Mouse (Mus musculus) right cerebral cortex, postnatal 25 days (tissue): ENCODE results near the gene Lcn5.

Source experiments
- DNase-seq: peaks from one replicate; pipeline ENCODE4 v3.0.0; 2022

Gene Lcn5

GRCm38 (mm10) chr2:25657652-25658051 lies at the start of gene Lcn5:
Gene Lcn5 (plus strand): TSS chr2:25657952.
- no peak for DNase-seq

GRCm38 (mm10) chr2:25608671-25609070 lies 49.1 kb upstream of the Lcn5 start:
- no peak for DNase-seq

GRCm38 (mm10) chr2:25616398-25616797 lies 41.4 kb upstream of the Lcn5 start:
- no peak for DNase-seq

GRCm38 (mm10) chr2:25617578-25617977 lies 40.2 kb upstream of the Lcn5 start, which contains the start of gene Ccdc183:
Gene Ccdc183 (minus strand): TSS chr2:25617678.
- DNase-seq, result no peak

DNA sequence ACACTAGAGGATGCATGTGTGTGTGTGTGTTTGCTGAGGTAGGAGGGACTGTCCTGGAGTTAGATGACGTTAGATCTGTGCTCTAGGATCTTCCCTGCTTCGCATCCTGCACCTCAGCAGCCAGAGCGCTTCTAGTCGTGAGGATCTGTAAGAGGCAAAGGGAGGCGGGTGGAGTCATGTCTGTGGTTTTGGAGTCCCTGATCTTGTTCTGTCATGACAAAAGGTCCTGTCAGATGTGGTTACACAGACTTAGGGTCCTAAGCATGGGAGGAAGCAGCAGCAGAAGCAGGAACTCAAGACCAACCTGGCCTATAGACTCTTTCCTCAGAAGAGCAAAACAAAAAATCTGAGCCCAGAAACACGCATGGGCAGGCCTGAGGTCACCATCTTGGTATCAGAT lies 37.4 kb upstream of the Lcn5 start:
- DNase-seq, result no peak

DNA sequence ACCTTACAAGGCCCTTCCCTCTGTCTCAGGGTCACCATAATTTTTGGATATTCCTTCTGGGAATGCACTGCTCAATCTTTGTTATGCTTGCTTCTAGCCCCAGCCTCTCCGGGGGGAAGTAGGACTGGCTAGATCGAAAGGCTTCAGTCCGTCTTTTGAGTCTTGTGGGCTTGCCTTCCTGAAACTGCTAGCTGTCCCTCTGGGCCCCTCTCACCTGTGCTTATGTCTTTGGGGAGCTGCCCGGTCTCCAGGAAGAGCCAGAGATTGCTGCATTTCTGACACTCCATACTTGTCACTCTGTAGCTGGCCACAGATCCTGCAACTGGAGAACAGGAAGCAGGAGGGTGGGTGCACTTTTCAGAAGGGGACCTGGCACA lies 36.9 kb upstream of the Lcn5 start:
- no peak for DNase-seq

DNA sequence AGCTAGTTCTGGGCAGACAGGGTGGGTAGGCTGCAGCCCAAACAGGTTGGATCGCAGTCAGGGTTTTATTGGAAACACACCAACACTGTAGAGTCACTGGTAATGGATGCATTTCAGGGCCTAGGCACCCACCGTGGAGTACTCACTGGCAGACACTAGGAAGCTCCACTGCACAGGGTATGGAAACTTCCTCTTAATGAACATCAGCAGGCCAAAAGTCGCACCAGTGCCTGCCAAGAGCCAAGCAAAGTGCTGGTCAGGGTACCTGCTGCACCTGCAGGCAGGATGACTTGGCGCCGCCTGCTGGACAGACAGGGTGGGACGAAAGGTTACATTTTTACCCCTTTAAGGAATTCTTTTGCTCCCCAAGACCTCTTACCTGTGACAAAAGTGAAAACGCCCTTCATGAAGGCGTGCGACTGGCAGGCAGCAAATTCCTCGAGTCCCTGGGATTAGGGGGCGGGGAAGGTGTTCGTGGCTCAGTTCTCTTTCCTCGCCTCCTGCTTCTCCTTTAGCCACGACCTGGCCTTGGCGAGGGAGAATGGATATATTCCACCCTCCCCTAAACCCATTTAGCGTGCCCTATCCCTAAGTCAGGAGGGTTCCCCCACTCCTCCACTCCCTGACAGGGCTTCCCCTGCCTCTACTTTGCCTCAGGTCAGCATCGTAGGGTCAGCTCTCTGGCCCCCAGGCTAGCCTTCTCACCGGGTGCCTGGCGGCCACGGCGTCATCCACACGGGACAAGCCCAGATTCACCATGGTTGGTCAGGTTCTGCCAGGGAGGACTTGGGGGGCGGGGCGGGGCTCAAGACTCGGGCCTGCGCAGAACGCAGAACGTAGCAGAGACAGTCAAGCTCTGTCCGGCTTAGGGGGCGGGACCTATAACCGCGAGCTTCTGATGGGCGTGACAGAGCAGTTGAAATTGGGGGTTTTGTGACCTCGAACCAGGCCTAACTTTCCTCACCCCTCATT lies 36.2 kb upstream of the Lcn5 start, which contains the start of gene Tmem141:
Gene Tmem141, minus strand, starts transcription at position 777 of the 972 bp plus-strand sequence.
- DNase-seq, result peak; percentile 83

DNA sequence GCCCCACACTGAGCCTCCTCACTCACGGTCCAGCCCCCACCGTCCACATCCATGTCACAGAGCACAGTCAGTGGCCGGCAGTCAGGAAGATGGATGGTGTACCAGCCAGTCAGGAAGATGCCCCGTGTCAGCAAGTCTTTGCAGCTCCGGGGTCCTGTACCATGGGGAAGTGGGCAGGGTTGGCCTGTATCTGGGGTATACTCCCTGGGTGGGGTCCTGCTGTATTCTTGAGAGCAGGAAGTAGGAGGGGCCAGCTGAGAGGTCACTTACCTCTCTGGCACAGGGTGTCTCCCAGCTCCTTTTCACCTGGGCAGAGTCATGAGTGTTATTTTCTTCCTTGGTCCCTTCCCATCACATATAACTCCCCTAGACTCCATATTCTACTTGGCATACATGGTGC lies 31.8 kb upstream of the Lcn5 start:
- no peak for DNase-seq

DNA sequence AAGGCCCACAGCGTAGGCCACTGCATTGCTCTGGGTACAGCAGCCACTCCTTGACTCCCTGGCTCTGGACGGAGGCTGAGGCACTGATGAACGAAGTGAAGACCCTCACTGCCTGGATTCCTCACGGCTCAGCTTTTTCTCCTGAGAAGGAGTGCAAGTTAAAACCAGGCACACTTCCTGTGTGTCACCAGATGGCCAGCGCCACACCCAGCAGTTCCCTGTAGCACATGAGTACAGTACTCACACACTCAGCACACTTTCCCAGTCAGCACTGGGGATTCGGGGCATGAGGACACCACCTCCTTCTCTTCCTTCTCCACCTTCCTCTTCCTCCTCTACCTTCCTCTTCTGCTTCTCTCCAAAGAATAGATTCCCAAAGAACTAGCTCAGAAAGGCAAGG lies 29.9 kb upstream of the Lcn5 start, which contains the start of gene Fcna:
Gene Fcna, minus strand, starts transcription at position 220 of the 400 bp plus-strand sequence.
- no peak for DNase-seq

DNA sequence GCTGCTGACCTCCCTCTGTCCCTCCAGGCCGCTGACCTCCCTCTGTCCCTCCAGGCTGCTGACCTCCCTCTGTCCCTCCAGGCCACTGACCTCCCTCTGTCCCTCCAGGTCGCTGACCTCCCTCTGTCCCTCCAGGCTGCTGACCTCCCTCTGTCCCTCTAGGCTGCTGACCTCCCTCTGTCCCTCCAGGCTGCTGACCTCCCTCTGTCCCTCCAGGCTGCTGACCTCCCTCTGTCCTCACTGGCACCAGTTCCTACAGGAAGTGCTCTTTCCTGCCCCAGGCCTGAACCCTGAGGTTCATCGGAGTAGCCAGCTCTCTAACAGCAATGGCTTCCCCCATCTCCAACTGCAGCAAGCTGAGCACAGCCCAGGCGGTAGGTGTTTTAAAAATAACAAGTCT lies 29.0 kb upstream of the Lcn5 start:
- no peak for DNase-seq

- no peak for DNase-seq
Observed at GRCm38 (mm10) chr2:25633616-25634015, 24.1 kb upstream of the Lcn5 start.

DNA sequence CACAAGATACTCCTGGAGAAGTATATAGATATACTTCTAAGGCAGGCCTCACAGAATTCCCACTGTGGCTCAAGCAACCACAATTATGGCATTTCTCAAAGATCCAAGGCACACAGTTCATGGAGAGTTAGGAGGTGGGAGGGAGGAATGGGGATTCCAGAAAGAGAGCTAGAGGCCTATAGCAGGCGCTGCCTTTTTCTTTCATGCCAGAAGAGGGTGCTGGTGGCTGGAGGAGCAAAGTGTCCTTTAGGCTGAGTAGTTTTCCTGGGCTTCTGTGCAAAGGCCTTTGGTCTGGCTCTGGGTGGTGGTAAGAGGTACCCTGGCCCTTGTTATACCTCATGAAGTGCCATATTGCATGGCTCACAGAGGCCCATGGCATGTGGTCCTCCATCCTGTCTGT lies 23.7 kb upstream of the Lcn5 start:
- no peak for DNase-seq

DNA sequence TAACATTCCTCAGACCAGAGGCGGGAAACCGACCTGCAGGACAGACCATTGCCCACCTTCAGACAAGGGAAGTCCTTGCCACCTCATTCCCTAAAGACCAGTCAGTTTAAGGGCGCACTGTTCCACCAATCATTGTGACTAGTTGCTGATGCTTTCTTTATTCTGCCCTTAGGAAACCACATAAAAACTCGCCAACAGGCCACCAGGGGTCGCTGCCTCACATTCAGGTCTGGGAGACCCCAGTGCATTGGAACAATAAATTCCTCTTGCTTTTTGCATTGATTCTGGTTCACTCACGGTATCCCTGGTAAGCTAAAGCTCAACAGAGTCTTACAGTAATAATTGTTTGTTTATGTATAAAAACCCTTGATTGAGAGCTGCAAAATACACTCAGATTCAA lies 17.9 kb upstream of the Lcn5 start:
- DNase-seq, result no peak

- no peak for DNase-seq
Observed at GRCm38 (mm10) chr2:25652902-25653301, 4.8 kb upstream of the Lcn5 start, which contains the start of gene Lcn8. Gene Lcn8 (plus strand): TSS chr2:25653120.

DNA sequence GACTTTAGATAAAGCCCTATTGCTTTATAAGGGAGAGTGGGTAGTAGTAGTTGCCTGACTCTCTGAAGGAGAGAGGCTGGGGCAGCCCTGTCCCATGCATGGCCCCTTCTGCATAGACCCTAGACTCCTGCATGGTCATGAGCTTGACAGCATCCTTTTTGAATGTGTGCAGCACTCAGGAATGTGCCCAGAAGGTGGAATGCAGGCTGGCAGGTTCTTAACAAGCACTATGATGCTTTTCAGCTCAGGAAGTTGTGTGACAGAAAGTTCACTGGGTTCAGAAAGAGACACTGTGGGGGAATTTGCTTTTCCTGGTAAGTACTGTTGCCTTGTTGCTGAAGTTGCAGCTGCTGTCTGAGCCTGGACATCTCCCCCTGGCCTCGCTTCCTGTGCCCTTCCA lies 3.2 kb upstream of the Lcn5 start:
- no peak for DNase-seq

- DNase-seq, result no peak
Observed at GRCm38 (mm10) chr2:25656691-25657090, 1.1 kb upstream of the Lcn5 start.

DNA sequence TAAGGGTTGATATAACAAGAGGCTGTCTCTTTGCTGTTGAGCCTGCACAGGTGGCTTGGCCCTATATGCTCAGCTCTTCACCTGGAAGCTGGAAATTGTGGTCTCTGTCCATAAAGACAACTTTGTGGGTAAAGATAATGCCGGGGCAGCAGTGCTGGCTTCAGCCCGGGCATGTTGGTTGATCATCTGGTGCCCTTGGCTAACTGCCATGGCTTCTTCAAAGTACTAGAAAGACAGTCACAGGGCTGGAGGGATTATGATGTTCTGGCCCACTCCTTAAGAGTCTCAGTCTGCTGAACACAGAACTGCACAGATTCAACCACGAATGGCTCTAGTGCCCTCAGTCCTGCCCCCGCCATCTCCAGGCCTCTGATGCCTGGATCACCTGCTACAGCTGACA lies 506 bp upstream of the Lcn5 start:
- no peak for DNase-seq

DNA sequence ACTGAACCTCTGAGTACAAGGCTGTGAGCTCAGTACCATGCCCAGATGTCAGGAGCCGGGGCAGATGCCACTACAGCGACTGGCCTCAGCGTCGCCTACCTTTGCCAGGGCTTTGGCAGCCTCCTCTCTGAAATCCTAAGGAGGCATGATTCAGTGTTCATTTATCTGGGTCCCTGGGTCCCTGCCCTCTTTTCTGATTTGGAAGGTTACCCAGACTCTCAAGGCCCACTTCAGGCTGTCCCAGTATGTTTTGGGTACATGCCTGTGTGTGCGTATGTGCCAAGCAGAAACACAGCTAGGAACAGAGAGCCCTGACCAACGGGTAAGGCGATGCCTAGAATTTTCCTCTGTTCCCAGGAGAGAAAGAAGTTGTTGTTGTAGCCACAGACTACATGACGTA lies 2.5 kb downstream of the Lcn5 start:
- DNase-seq, result no peak

DNA sequence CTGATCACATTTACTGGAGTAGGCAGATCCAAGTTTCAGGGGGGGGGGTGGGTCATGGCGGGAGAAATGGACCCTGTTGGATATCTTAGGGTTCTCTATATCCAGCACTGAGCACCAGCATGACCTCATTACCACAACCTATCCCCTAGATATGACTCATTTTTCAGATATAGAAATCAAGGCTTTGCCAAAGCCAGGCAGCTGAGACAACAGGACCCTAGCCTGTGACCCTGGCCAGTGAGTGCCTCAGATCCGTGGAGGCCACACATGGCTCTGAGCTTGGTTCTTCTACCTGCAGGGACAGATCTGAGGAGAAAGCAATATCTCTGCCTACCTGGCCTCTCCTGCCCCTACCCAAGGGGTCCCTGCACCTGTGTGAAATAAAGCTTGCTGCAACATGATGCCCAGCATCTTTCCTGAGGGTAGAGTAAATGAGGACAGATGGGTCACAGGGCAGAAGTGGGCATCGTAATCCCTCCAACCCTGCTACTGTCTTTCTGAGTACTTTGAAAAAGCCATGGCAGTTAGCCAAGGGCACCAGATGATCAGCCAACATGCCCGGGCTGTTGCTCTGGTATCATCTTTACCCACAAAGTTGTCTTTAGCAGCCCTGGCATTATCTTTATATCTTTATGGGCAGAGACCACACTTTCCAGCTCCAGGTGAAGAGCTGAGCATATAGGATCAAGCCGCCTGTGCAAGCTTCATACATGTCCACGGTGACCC lies 3.7 kb downstream of the Lcn5 start:
- DNase-seq, result no peak

- DNase-seq, result no peak
Observed at GRCm38 (mm10) chr2:25663511-25663910, 5.8 kb downstream of the Lcn5 start.

- DNase-seq, result no peak
Observed at GRCm38 (mm10) chr2:25664125-25664524, 6.4 kb downstream of the Lcn5 start.

DNA sequence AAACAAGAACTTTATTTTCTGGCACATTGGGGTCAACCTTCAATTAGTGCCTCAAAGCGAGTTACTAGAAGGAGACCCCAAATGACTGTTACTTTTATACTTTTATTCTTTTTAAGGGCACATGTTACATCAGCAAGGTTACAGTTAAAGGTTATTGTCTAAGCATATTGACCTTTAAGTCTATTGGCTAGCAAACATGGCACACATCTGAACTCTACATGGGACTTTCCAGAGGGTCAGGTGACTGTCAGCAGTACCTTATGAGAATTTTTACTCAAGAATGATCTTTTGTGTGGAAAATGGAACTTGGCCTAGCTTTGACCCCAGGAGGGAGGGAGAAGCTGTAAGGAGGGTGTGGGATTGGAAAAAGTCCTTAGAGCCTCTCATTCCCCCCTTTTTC lies 8.8 kb downstream of the Lcn5 start:
- no peak for DNase-seq

- no peak for DNase-seq
Observed at GRCm38 (mm10) chr2:25676486-25676885, 18.7 kb downstream of the Lcn5 start, which contains the start of gene Lcn6. Gene Lcn6 (plus strand): TSS chr2:25676786.

GRCm38 (mm10) chr2:25679559-25679958 lies 21.8 kb downstream of the Lcn5 start:
- DNase-seq, result no peak
